ENCODE assay signal across 18 mouse cellular contexts in the genomic region with DNA sequence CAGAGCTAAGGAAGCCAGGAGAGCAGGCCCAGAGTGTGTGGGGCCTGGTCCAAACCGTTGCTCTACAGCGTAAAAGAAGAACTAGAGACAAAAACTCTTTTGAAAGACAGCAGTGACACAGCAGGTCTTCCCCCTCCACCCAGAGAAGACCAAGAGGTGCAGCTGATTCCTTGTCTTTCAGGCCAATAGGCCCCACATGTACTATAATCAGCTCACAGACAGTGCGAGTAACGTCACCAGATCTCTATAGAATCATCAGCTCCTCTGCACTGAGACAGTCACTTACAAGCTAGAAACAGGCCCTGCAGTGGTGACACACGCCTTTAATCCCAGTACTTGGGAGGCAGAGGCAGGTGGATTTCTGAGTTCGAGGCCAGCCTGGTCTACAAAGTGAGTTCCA. TPM values are rescaled to one million over a fixed set of nuclear protein-coding genes. Genes with fewer than 3 reads are reported as not detected.
DNase-seq lines count a peak whose midpoint lies in the region; ATAC-seq and TF ChIP-seq lines count a peak whose summit lies in the region.
"Had no signal": no experiment of that assay in that cellular context is flagged by ENCODE, and none has a peak within 500 bp of the region (broad histone marks: within the 10 kb centered on the region; RNA-seq: fewer than 3 reads in every experiment).

No protein-coding gene starts in this region.

- intact Hi-C loops in gastrocnemius, postnatal 36 days (cut with DNase I): no loop called here

- no peaks in the 10 kb centered on the region for H3K9me3 ChIP-seq in liver, embryonic 14.5 days (ENCODE audit: control insufficient read depth, low read length)
- H3K9me3 ChIP-seq in stomach, postnatal 0 days (ENCODE audit: control insufficient read depth, low read length): no peaks in the 10 kb centered on the region
- H3K9me3 ChIP-seq: embryonic facial prominence, embryonic 12.5 days; forebrain, embryonic 15.5 days had no signal

- TF ChIP-seq CTCF in liver, embryonic 14.5 days (IDR thresholded peaks at IDR 0.05; ENCODE audit: low read depth): no peak
- no peak for TF ChIP-seq CTCF in stomach, postnatal 0 days (IDR thresholded peaks at IDR 0.05; ENCODE audit: low read depth)

- no peaks in the 10 kb centered on the region for H3K36me3 ChIP-seq in liver, embryonic 14.5 days (replicated peaks; ENCODE audit: control insufficient read depth, insufficient read depth, low read depth)
- H3K36me3 ChIP-seq in stomach, postnatal 0 days (ENCODE audit: control insufficient read depth, insufficient read depth, low read length): no peaks in the 10 kb centered on the region
- H3K36me3 ChIP-seq: embryonic facial prominence, embryonic 12.5 days; forebrain, embryonic 15.5 days had no signal

- H3K27me3 ChIP-seq in liver, embryonic 14.5 days (ENCODE audit: control insufficient read depth, insufficient read depth, low read length): no peaks in the 10 kb centered on the region
- H3K27me3 ChIP-seq in stomach, postnatal 0 days (ENCODE audit: control insufficient read depth, insufficient read depth, low read length): no peaks in the 10 kb centered on the region
- H3K27me3 ChIP-seq: embryonic facial prominence, embryonic 12.5 days; forebrain, embryonic 15.5 days had no signal

- peaks cover 50 to 60% of the 10 kb centered on the region in 2 experiments for H3K4me1 ChIP-seq in liver, embryonic 14.5 days (replicated peaks; ENCODE audit: control insufficient read depth in 2 of 2, insufficient read depth in 2 of 2, low read length in 1 of 2)
- 0 out of 2 replicates have a peak, but pooled peaks cover 2% of the 10 kb centered on the region for H3K4me1 ChIP-seq in stomach, postnatal 0 days (replicated peaks; ENCODE audit: control insufficient read depth, insufficient read depth)

- peak; percentile 89 for DNase-seq in heart, adult 11 months
- no peak for DNase-seq in heart, adult 8-10 months (ENCODE audit: low spot score)
- peak; percentile 36 for DNase-seq in 416B (ENCODE audit: low read depth)
- DNase-seq in MEL-GATA-1-ER (ENCODE audit: extremely low read depth, low read depth): peak; percentile 94
- peak in 2 of 3 experiments; percentile 53 to 64 for DNase-seq in liver, embryonic 14.5 days (ENCODE audit: low read depth in 3 of 3, low spot score in 3 of 3)
- DNase-seq in stomach, postnatal 0 days (ENCODE audit: low spot score): no peak
- DNase-seq in gastrocnemius, postnatal 36 days: no peak
- DNase-seq: right cerebral cortex, adult 18-20 months; thymus, postnatal 4 days had no signal

- H3K9ac ChIP-seq in liver, embryonic 14.5 days (replicated peaks): peak overlapping the region; percentile 50
- no peak overlapping the region for H3K9ac ChIP-seq in stomach, postnatal 0 days (ENCODE audit: low read length)
- H3K9ac ChIP-seq: embryonic facial prominence, embryonic 12.5 days; forebrain, embryonic 15.5 days had no signal

- H3K4me2 ChIP-seq in liver, embryonic 14.5 days (ENCODE audit: low read depth): peak overlapping the region; percentile 97
- H3K4me2 ChIP-seq in stomach, postnatal 0 days (replicated peaks; ENCODE audit: low read depth): no peak overlapping the region
- H3K4me2 ChIP-seq: embryonic facial prominence, embryonic 12.5 days had no signal

- H3K4me3 ChIP-seq in liver, embryonic 14.5 days (ENCODE audit: insufficient read depth in 1 of 2, low read depth in 2 of 2, low read length in 2 of 2): no peak overlapping the region
- no peak overlapping the region for H3K4me3 ChIP-seq in stomach, postnatal 0 days (ENCODE audit: low read depth, low read length)
- H3K4me3 ChIP-seq: embryonic facial prominence, embryonic 12.5 days; myocyte had no signal

- H3K27ac ChIP-seq in liver, embryonic 14.5 days: peak overlapping the region; percentile 77
- no peak overlapping the region for H3K27ac ChIP-seq in stomach, postnatal 0 days (replicated peaks)
- H3K27ac ChIP-seq: embryonic facial prominence, embryonic 12.5 days; forebrain, embryonic 15.5 days; macrophage had no signal

- ATAC-seq in liver, embryonic 14.5 days (ENCODE audit: insufficient read depth): no peak
- no peak for ATAC-seq in stomach, postnatal 0 days (ENCODE audit: low FRiP score, low TSS enrichment)
- no peak for ATAC-seq in erythroid progenitor cell, adult 5-6 weeks (replicated peaks; ENCODE audit: low FRiP score, poor library complexity, severe bottlenecking)
- ATAC-seq: forebrain, embryonic 15.5 days; intestine, postnatal 0 days had no signal

- TF ChIP-seq EP300 in liver, embryonic 14.5 days (IDR thresholded peaks at IDR 0.05; ENCODE audit: low read depth): peak; percentile 73; the same call in 1 of the 2 replicates
- TF ChIP-seq EP300 in stomach, postnatal 0 days (optimal IDR thresholded peaks at IDR 0.05): no peak

- 27% methylated on average over 6 of the region's 6 CpGs for WGBS in liver, embryonic 14.5 days (ENCODE audit: insufficient replicate concordance)
- 82% methylated on average over 6 of the region's 6 CpGs for WGBS in stomach, postnatal 0 days

RNA-seq across cellular contexts. Expression of a gene that starts 4.8 kb away (rescaled TPM):
- total RNA-seq in heart, adult 8-10 months (2022): 10 to 100 TPM; 39.6 to 53.1 (median 47.7) TPM
- polyA plus RNA-seq in liver, embryonic 14.5 days (2012; rRNA removed): 3.2 and 3.4 TPM in 2 replicates
- polyA plus RNA-seq in liver, embryonic 14.5 days (2014; fragmentation: Nextera tagmentation; extraction: Ambion mirVana): 12.8 and 15.8 TPM in 2 replicates
- polyA plus RNA-seq in stomach, postnatal 0 days (2015; fragmentation: Nextera tagmentation; extraction: Ambion mirVana): 25.0 and 26.9 TPM in 2 replicates
- total RNA-seq in erythroid progenitor cell, adult 5-6 weeks (2015; ENCODE audit: low replicate concordance): 41.8 and 46.9 TPM in 2 replicates
- 53.8 and 60.1 TPM in 2 replicates for total RNA-seq in erythroid progenitor cell, adult 5-6 weeks (2017; ENCODE audit: low replicate concordance)
- total RNA-seq in gastrocnemius, postnatal 36 days (2021): 10 to 100 TPM; 42.3 to 47.7 TPM

RNA-seq across cellular contexts. Expression of a gene that starts 17.2 kb away (rescaled TPM):
- total RNA-seq in heart, adult 8-10 months (2022): not detected
- polyA plus RNA-seq in liver, embryonic 14.5 days (2012; rRNA removed): not detected in 2 replicates
- polyA plus RNA-seq in liver, embryonic 14.5 days (2014; fragmentation: Nextera tagmentation; extraction: Ambion mirVana): not detected in 2 replicates
- not detected in 2 replicates for polyA plus RNA-seq in stomach, postnatal 0 days (2015; fragmentation: Nextera tagmentation; extraction: Ambion mirVana)
- total RNA-seq in erythroid progenitor cell, adult 5-6 weeks (2015; ENCODE audit: low replicate concordance): not detected in 2 replicates
- not detected in 2 replicates for total RNA-seq in erythroid progenitor cell, adult 5-6 weeks (2017; ENCODE audit: low replicate concordance)
- not detected for total RNA-seq in gastrocnemius, postnatal 36 days (2021)
- total RNA-seq: layer of hippocampus, adult 8-10 months had no signal
- polyA plus RNA-seq: embryonic facial prominence, embryonic 12.5 days; heart, embryonic 14.5 days; intestine, postnatal 0 days; limb, embryonic 11.5 days; macrophage had no signal

Comparison
In these comparisons a context has a peak if more than half of its experiments do, and no peak if none do; other contexts are left out.
1. DNase-seq: peak in heart, adult 11 months (single experiment), 416B (single experiment), MEL-GATA-1-ER (single experiment) and liver, embryonic 14.5 days (2 of 3); none in heart, adult 8-10 months (single experiment), stomach, postnatal 0 days (single experiment) and gastrocnemius, postnatal 36 days (0 of 2).